In the genomic region with DNA sequence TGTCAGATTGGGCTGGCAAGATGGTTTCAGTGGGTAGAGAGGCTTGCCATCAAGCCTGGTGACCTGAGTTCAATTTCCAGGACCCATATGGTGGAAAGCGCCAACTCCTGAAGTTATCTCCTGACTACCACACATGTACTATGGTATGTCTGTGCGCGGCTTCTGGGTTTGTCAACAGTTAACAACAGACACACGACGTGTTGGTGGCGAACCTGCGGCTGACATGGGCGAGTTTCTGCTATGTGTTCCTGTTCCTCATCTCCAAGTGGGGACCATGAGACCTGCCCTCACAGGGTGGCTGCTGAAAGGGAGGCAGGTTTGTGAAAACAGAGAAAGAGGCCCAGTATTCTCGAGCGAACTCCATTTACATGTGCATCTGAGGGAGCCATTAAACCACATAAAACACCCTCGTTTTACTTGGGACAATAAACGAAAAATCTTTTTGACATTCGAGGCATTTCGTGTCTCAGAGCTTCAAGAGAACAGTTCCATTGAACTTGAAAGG, we compare ENCODE assay signal across 18 mouse cellular contexts.
A peak's percentile ranks its signal among the peaks of the same experiment; 100 is the strongest.
DNase-seq lines count a peak whose midpoint lies in the region; ATAC-seq and TF ChIP-seq lines count a peak whose summit lies in the region.
"Had no signal": no experiment of that assay in that cellular context is flagged by ENCODE, and none has a peak within 500 bp of the region (broad histone marks: within the 10 kb centered on the region; RNA-seq: fewer than 3 reads in every experiment).

No protein-coding gene starts in this region.

- H3K9ac ChIP-seq in hindbrain, embryonic 13.5 days, result no peak overlapping the region
- no peak overlapping the region for H3K9ac ChIP-seq in hindbrain, embryonic 11.5 days (ENCODE audit: low read depth, low read length)
- no peak overlapping the region for H3K9ac ChIP-seq in neural tube, embryonic 11.5 days (ENCODE audit: low read length)
- H3K9ac ChIP-seq in limb, embryonic 12.5 days (replicated peaks), result no peak overlapping the region
- no peak overlapping the region for H3K9ac ChIP-seq in heart, adult 2 months (ENCODE audit: low read depth, low read length)
- H3K9ac ChIP-seq: liver, embryonic 13.5 days had no signal

- TF ChIP-seq POLR2A in heart, adult 2 months (IDR thresholded peaks at IDR 0.05; ENCODE audit: insufficient read depth, low read depth, low read length), result no peak

- no peak for TF ChIP-seq EP300 in heart, adult 2 months (IDR thresholded peaks at IDR 0.05; ENCODE audit: insufficient read depth, low read depth, low read length)

- intact Hi-C loops in heart, postnatal 36 days (cut with DNase I), result no loop called here
- intact Hi-C loops in heart, adult 2 months (cut with DNase I), result no loop called here

- H3K36me3 ChIP-seq in hindbrain, embryonic 13.5 days, result no peaks in the 10 kb centered on the region
- H3K36me3 ChIP-seq in hindbrain, embryonic 11.5 days (ENCODE audit: control insufficient read depth, insufficient read depth, low read length), result no peaks in the 10 kb centered on the region
- H3K36me3 ChIP-seq in neural tube, embryonic 11.5 days (ENCODE audit: control insufficient read depth, insufficient read depth, low read length), result no peaks in the 10 kb centered on the region
- H3K36me3 ChIP-seq in limb, embryonic 12.5 days, result no peaks in the 10 kb centered on the region
- H3K36me3 ChIP-seq in heart, adult 2 months (ENCODE audit: control insufficient read depth, insufficient read depth, low read length), result no peaks in the 10 kb centered on the region
- H3K36me3 ChIP-seq: liver, embryonic 13.5 days had no signal

- H3K79me2 ChIP-seq in heart, adult 2 months (replicated peaks; ENCODE audit: control insufficient read depth, insufficient read depth, low read length), result no peaks in the 10 kb centered on the region

- peaks cover 37% of the 10 kb centered on the region for H3K4me1 ChIP-seq in hindbrain, embryonic 13.5 days (replicated peaks)
- no peaks in the 10 kb centered on the region for H3K4me1 ChIP-seq in hindbrain, embryonic 11.5 days (replicated peaks; ENCODE audit: control insufficient read depth, insufficient read depth, low read length)
- H3K4me1 ChIP-seq in neural tube, embryonic 11.5 days (ENCODE audit: control insufficient read depth, insufficient read depth, low read length), result no peaks in the 10 kb centered on the region
- H3K4me1 ChIP-seq in limb, embryonic 12.5 days (replicated peaks), result peaks cover 32% of the 10 kb centered on the region
- no peaks in the 10 kb centered on the region; the same call in 1 of the 2 replicates for H3K4me1 ChIP-seq in heart, adult 2 months (ENCODE audit: control insufficient read depth, insufficient read depth, low read length)
- H3K4me1 ChIP-seq: liver, embryonic 13.5 days had no signal

- no peaks in the 10 kb centered on the region for H3K27me3 ChIP-seq in hindbrain, embryonic 13.5 days
- H3K27me3 ChIP-seq in hindbrain, embryonic 11.5 days (ENCODE audit: control insufficient read depth, insufficient read depth, low read length), result no peaks in the 10 kb centered on the region
- H3K27me3 ChIP-seq in neural tube, embryonic 11.5 days (ENCODE audit: control insufficient read depth, insufficient read depth, low read length), result no peaks in the 10 kb centered on the region
- no peaks in the 10 kb centered on the region for H3K27me3 ChIP-seq in limb, embryonic 12.5 days
- H3K27me3 ChIP-seq in heart, adult 2 months (ENCODE audit: control insufficient read depth, insufficient read depth, low read length), result no peaks in the 10 kb centered on the region
- H3K27me3 ChIP-seq: liver, embryonic 13.5 days had no signal

- WGBS in hindbrain, embryonic 13.5 days, result 68% methylated on average over 14 of the region's 14 CpGs
- WGBS in hindbrain, embryonic 11.5 days, result 88% methylated on average over 14 of the region's 14 CpGs
- WGBS in neural tube, embryonic 11.5 days, result 79% methylated on average over 14 of the region's 14 CpGs
- 72% methylated on average over 14 of the region's 14 CpGs for WGBS in limb, embryonic 12.5 days
- 82% methylated on average over 14 of the region's 14 CpGs for WGBS in heart, adult 2 months

- no peak for TF ChIP-seq CTCF in heart, adult 2 months (IDR thresholded peaks at IDR 0.05)

- H3K9me3 ChIP-seq in hindbrain, embryonic 13.5 days, result no peaks in the 10 kb centered on the region
- H3K9me3 ChIP-seq in hindbrain, embryonic 11.5 days (ENCODE audit: control insufficient read depth, low read length), result no peaks in the 10 kb centered on the region
- no peaks in the 10 kb centered on the region for H3K9me3 ChIP-seq in neural tube, embryonic 11.5 days (ENCODE audit: control insufficient read depth, low read length)
- no peaks in the 10 kb centered on the region for H3K9me3 ChIP-seq in limb, embryonic 12.5 days
- H3K9me3 ChIP-seq: liver, embryonic 13.5 days had no signal

- H3K27ac ChIP-seq in hindbrain, embryonic 13.5 days, result peak overlapping the region; percentile 68
- H3K27ac ChIP-seq in hindbrain, embryonic 11.5 days (ENCODE audit: low read depth, low read length), result no peak overlapping the region
- no peak overlapping the region for H3K27ac ChIP-seq in neural tube, embryonic 11.5 days (ENCODE audit: low read depth, low read length)
- peak overlapping the region; percentile 83 for H3K27ac ChIP-seq in limb, embryonic 12.5 days
- H3K27ac ChIP-seq in heart, adult 2 months, result no peak overlapping the region
- H3K27ac ChIP-seq: left cerebral cortex, adult 2 months; liver, embryonic 13.5 days; macrophage; stomach, postnatal 0 days had no signal

- H3K4me2 ChIP-seq in hindbrain, embryonic 13.5 days, result no peak overlapping the region
- H3K4me2 ChIP-seq in hindbrain, embryonic 11.5 days (replicated peaks; ENCODE audit: low read depth, low read length), result no peak overlapping the region
- no peak overlapping the region for H3K4me2 ChIP-seq in neural tube, embryonic 11.5 days (ENCODE audit: low read depth)
- H3K4me2 ChIP-seq in limb, embryonic 12.5 days, result no peak overlapping the region
- H3K4me2 ChIP-seq: liver, embryonic 13.5 days had no signal

- no peak for DNase-seq in hindbrain, embryonic 11.5 days (ENCODE audit: low spot score)
- DNase-seq in neural tube, embryonic 11.5 days (ENCODE audit: low spot score), result no peak
- no peak for DNase-seq in neural tube, embryonic 10.5 days (ENCODE audit: extremely low spot score, low spot score)
- no peak for DNase-seq in heart, postnatal 36 days
- no peak for DNase-seq in heart, adult 2 months
- DNase-seq: cerebellum, adult 11-12 months; heart, postnatal 10 days; liver, embryonic 13.5 days; thymus, postnatal 4 days had no signal

- ATAC-seq in hindbrain, embryonic 13.5 days (ENCODE audit: low FRiP score), result no peak
- ATAC-seq in hindbrain, embryonic 11.5 days (ENCODE audit: low FRiP score), result no peak
- ATAC-seq in neural tube, embryonic 11.5 days (ENCODE audit: insufficient read depth, low FRiP score, low TSS enrichment), result peak; percentile 55
- ATAC-seq in limb, embryonic 12.5 days (ENCODE audit: insufficient number of reproducible peaks, insufficient read depth, low FRiP score, low TSS enrichment, low read depth), result no peak
- ATAC-seq in inflammation-experienced regulatory T-cells, adult 6 months, result no peak
- ATAC-seq: intestine, postnatal 0 days; Patski had no signal

- no peak overlapping the region for H3K4me3 ChIP-seq in hindbrain, embryonic 13.5 days
- H3K4me3 ChIP-seq in hindbrain, embryonic 11.5 days (ENCODE audit: low read depth, low read length), result no peak overlapping the region
- no peak overlapping the region for H3K4me3 ChIP-seq in neural tube, embryonic 11.5 days (ENCODE audit: low read depth, low read length)
- no peak overlapping the region for H3K4me3 ChIP-seq in limb, embryonic 12.5 days (replicated peaks)
- no peak overlapping the region for H3K4me3 ChIP-seq in heart, adult 2 months
- H3K4me3 ChIP-seq: left cerebral cortex, adult 2 months; liver, embryonic 13.5 days; myocyte had no signal

Comparison
In these comparisons a context has a peak if more than half of its experiments do, and no peak if none do; other contexts are left out.
1. H3K27ac ChIP-seq: peak in hindbrain, embryonic 13.5 days (single experiment) and limb, embryonic 12.5 days (single experiment); none in hindbrain, embryonic 11.5 days (single experiment), neural tube, embryonic 11.5 days (single experiment) and heart, adult 2 months (single experiment).